Mouse (Mus musculus) MEL (cell line): ENCODE results near the gene Obox6. TPM values are rescaled to one million over a fixed set of nuclear protein-coding genes. Genes with fewer than 3 reads are reported as not detected.
A peak's percentile ranks its signal among the peaks of the same experiment; 100 is the strongest.

Source experiments
- DNase-seq: peaks from one replicate; pipeline ENCODE4 v3.0.0; 2011; ENCODE audit warnings: low read depth, low spot score
- H3K27ac ChIP-seq: 2 replicates; pipeline ENCODE4 v1.5.1; 2012; ENCODE audit warnings: low read depth, mild to moderate bottlenecking, control low read depth, low read length, moderate library complexity; ENCODE audit not compliant: control insufficient read depth
- H3K27me3 ChIP-seq, 2 experiments: fragments of 150-350 bp in 1 of 2; sonication (generic) in 1 of 2; 2 replicates each; pipeline ENCODE4 v1.6.1; 2012; ENCODE audit warnings: low read length in 2 of 2, mild to moderate bottlenecking in 2 of 2, improper control_type of control experiment in 1 of 2, moderate library complexity in 1 of 2; ENCODE audit not compliant: insufficient read depth in 2 of 2, control insufficient read depth in 1 of 2
- H3K36me3 ChIP-seq, 2 experiments: 2 replicates each; pipeline ENCODE4 v1.6.1; 2012 to 2014; ENCODE audit warnings: low read length in 2 of 2, improper control_type of control experiment in 1 of 2, inconsistent platforms in 1 of 2, mild to moderate bottlenecking in 1 of 2; ENCODE audit not compliant: insufficient read depth in 2 of 2, control insufficient read depth in 1 of 2
- H3K4me1 ChIP-seq, 2 experiments: fragments of 150-350 bp in 1 of 2; sonication (generic) in 1 of 2; 2 replicates each; pipeline ENCODE4 v1.6.1; 2012; ENCODE audit warnings: low read length in 2 of 2, improper control_type of control experiment in 1 of 2, mild to moderate bottlenecking in 1 of 2; ENCODE audit not compliant: insufficient read depth in 2 of 2, control insufficient read depth in 1 of 2
- H3K4me3 ChIP-seq, 2 experiments: fragments of 150-350 bp in 1 of 2; sonication (generic) in 1 of 2; 2 replicates each; pipeline ENCODE4 v1.5.1; 2012; ENCODE audit warnings: low read depth in 2 of 2, low read length in 2 of 2, mild to moderate bottlenecking in 2 of 2, moderate library complexity in 2 of 2, control low read depth in 1 of 2, improper control_type of control experiment in 1 of 2; ENCODE audit not compliant: control insufficient read depth in 1 of 2, insufficient read depth in 1 of 2
- H3K79me2 ChIP-seq: 2 replicates; pipeline ENCODE4 v1.6.1; 2012; ENCODE audit warnings: mild to moderate bottlenecking, low read length, moderate library complexity; ENCODE audit not compliant: control insufficient read depth, poor library complexity, insufficient read depth
- H3K9ac ChIP-seq: 2 replicates; pipeline ENCODE4 v1.6.1; 2012; ENCODE audit warnings: low read depth, mild to moderate bottlenecking, control low read depth, low read length, moderate library complexity; ENCODE audit not compliant: control insufficient read depth, poor library complexity, severe bottlenecking
- H3K9me3 ChIP-seq: fragments of 150-350 bp; sonication (generic); replicated peaks from 2 replicates; pipeline ENCODE4 v1.6.1; 2012; ENCODE audit warnings: mild to moderate bottlenecking, low read length, improper control_type of control experiment, moderate library complexity; ENCODE audit not compliant: insufficient read depth
- BHLHE40 ChIP-seq: IDR thresholded peaks from 2 replicates; pipeline ENCODE4 v1.6.1; 2012; ENCODE audit warnings: low read depth, mild to moderate bottlenecking, inconsistent platforms, low read length, improper control_type of control experiment, borderline replicate concordance
- CHD1 ChIP-seq: IDR thresholded peaks from 2 replicates; pipeline ENCODE4 v1.6.1; 2012; ENCODE audit warnings: low read depth, mild to moderate bottlenecking, inconsistent platforms, low read length, improper control_type of control experiment
- CHD2 ChIP-seq: IDR thresholded peaks from 2 replicates; pipeline ENCODE4 v1.6.1; 2011; ENCODE audit warnings: low read length, improper control_type of control experiment
- CTCF ChIP-seq, 3 experiments: IDR thresholded peaks in 2 of 3; conservative IDR thresholded peaks in 1 of 3; 2 replicates each; pipeline ENCODE4 v1.5.1; 2011 to 2012; ENCODE audit warnings: low read length in 3 of 3, low read depth in 2 of 3, mild to moderate bottlenecking in 2 of 3, improper control_type of control experiment in 1 of 3, inconsistent platforms in 1 of 3, mixed read lengths in 1 of 3, moderate library complexity in 1 of 3; ENCODE audit not compliant: control insufficient read depth in 1 of 3, insufficient read depth in 1 of 3, poor library complexity in 1 of 3, severe bottlenecking in 1 of 3
- E2F4 ChIP-seq: IDR thresholded peaks from 2 replicates; pipeline ENCODE4 v1.6.1; 2011; ENCODE audit warnings: low read depth, low read length, improper control_type of control experiment, borderline replicate concordance
- EP300 ChIP-seq, 2 experiments: IDR thresholded peaks; 2 replicates each; pipeline ENCODE4 v1.6.1; 2011; ENCODE audit warnings: improper control_type of control experiment in 2 of 2, low read length in 2 of 2, low read depth in 1 of 2, mild to moderate bottlenecking in 1 of 2
- ETS1 ChIP-seq: IDR thresholded peaks from 2 replicates; pipeline ENCODE4 v1.6.1; 2012; ENCODE audit warnings: low read depth, mild to moderate bottlenecking, inconsistent platforms, low read length, improper control_type of control experiment, moderate library complexity
- GABPA ChIP-seq: IDR thresholded peaks from 2 replicates; pipeline ENCODE4 v1.6.1; 2012; ENCODE audit warnings: low read depth, mild to moderate bottlenecking, inconsistent platforms, low read length, improper control_type of control experiment, moderate library complexity
- KAT2A ChIP-seq: conservative IDR thresholded peaks from 2 replicates; pipeline ENCODE4 v1.6.1; 2012; ENCODE audit warnings: low read depth, low read length, improper control_type of control experiment, inconsistent platforms
- MAX ChIP-seq: IDR thresholded peaks from 2 replicates; pipeline ENCODE4 v1.6.1; 2011; ENCODE audit warnings: low read length, improper control_type of control experiment
- MAZ ChIP-seq: IDR thresholded peaks from 2 replicates; pipeline ENCODE4 v1.6.1; 2012; ENCODE audit warnings: low read depth, mild to moderate bottlenecking, inconsistent platforms, low read length, improper control_type of control experiment
- MEF2A ChIP-seq: IDR thresholded peaks from 2 replicates; pipeline ENCODE4 v1.6.1; 2014; ENCODE audit warnings: low read depth, mild to moderate bottlenecking, inconsistent platforms, low read length, improper control_type of control experiment; ENCODE audit not compliant: poor library complexity, insufficient replicate concordance, severe bottlenecking; ENCODE audit errors: extremely low read depth
- MXI1 ChIP-seq: IDR thresholded peaks from 2 replicates; pipeline ENCODE4 v1.6.1; 2011; ENCODE audit warnings: mild to moderate bottlenecking, low read depth, low read length, improper control_type of control experiment
- MYB ChIP-seq: IDR thresholded peaks from 2 replicates; pipeline ENCODE4 v1.6.1; 2011; ENCODE audit warnings: mild to moderate bottlenecking, low read depth, low read length, improper control_type of control experiment
- MYC ChIP-seq: IDR thresholded peaks from 2 replicates; pipeline ENCODE4 v1.6.1; 2011; ENCODE audit warnings: low read depth, mild to moderate bottlenecking, low read length, improper control_type of control experiment, moderate library complexity
- NELFE ChIP-seq: IDR thresholded peaks from 2 replicates; pipeline ENCODE4 v1.6.1; 2011; ENCODE audit warnings: low read depth, low read length, improper control_type of control experiment
- POLR2A ChIP-seq, 2 experiments: IDR thresholded peaks; 2 replicates each; pipeline ENCODE4 v1.6.1; 2011 to 2012; ENCODE audit warnings: low read length in 2 of 2, mild to moderate bottlenecking in 2 of 2, control low read depth in 1 of 2, improper control_type of control experiment in 1 of 2, low read depth in 1 of 2, moderate library complexity in 1 of 2; ENCODE audit not compliant: control insufficient read depth in 1 of 2, insufficient read depth in 1 of 2, poor library complexity in 1 of 2
- RAD21 ChIP-seq: IDR thresholded peaks from 2 replicates; pipeline ENCODE4 v1.6.1; 2011; ENCODE audit warnings: mild to moderate bottlenecking, low read depth, low read length, improper control_type of control experiment
- RCOR1 ChIP-seq: IDR thresholded peaks from 2 replicates; pipeline ENCODE4 v1.6.1; 2012; ENCODE audit warnings: low read depth, mild to moderate bottlenecking, inconsistent platforms, low read length, improper control_type of control experiment
- SIN3A ChIP-seq: IDR thresholded peaks from 2 replicates; pipeline ENCODE4 v1.6.1; 2012; ENCODE audit warnings: low read length, improper control_type of control experiment, inconsistent platforms
- SMC3 ChIP-seq: IDR thresholded peaks from 2 replicates; pipeline ENCODE4 v1.6.1; 2011; ENCODE audit warnings: low read depth, low read length, improper control_type of control experiment
- TAL1 ChIP-seq: IDR thresholded peaks from 2 replicates; pipeline ENCODE4 v1.6.1; 2012; ENCODE audit warnings: mild to moderate bottlenecking, inconsistent platforms, low read length, moderate library complexity, mixed read lengths
- TBP ChIP-seq: IDR thresholded peaks from 2 replicates; pipeline ENCODE4 v1.8.0; 2011; ENCODE audit warnings: low read depth, low read length, improper control_type of control experiment
- UBTF ChIP-seq: IDR thresholded peaks from 2 replicates; pipeline ENCODE4 v1.6.1; 2012; ENCODE audit warnings: low read depth, mild to moderate bottlenecking, inconsistent platforms, low read length, improper control_type of control experiment, moderate library complexity, borderline replicate concordance; ENCODE audit not compliant: insufficient read depth
- USF1 ChIP-seq: IDR thresholded peaks from 2 replicates; pipeline ENCODE4 v1.6.1; 2014; ENCODE audit warnings: low read depth, mild to moderate bottlenecking, inconsistent platforms, low read length, improper control_type of control experiment, moderate library complexity
- polyA plus RNA-seq, 2 experiments: library from polyadenylated mRNA; stranded (reverse) in 1 of 2; unstranded in 1 of 2; fragments of >175 nt in 1 of 2; fragments of >200 nt in 1 of 2; gene quantifications; 2 replicates each; pipeline versions ENCODE4 v1.2.1 to v1.2.4; 2012; ENCODE audit warnings: low replicate concordance in 2 of 2, low read depth in 1 of 2; ENCODE audit not compliant: insufficient read length in 2 of 2, insufficient read depth in 1 of 2, missing spikeins in 1 of 2
- total RNA-seq: library from RNA; depleted of rRNA; stranded (reverse); fragments of 300-350 nt; gene quantifications from 2 replicates; pipeline ENCODE4 v1.2.3, GENCODE M21; 2012; rRNA removed

Obox6 gene
- not detected in 2 replicates for total RNA-seq
- polyA plus RNA-seq = not detected

GRCm38 (mm10) chr7:15839578-15839977 is at the start of gene Obox6:
Obox6 (minus strand) TSS chr7:15839678.
- no peaks in the 10 kb centered on the region for H3K79me2 ChIP-seq
- no peaks in the 10 kb centered on the region for H3K27me3 ChIP-seq
- H3K36me3 ChIP-seq = no peaks in the 10 kb centered on the region
- no peak within 1 kb of the TSS for H3K27ac ChIP-seq
- no peak within 1 kb of the TSS for H3K9ac ChIP-seq
- H3K4me3 ChIP-seq = no peak within 1 kb of the TSS
- TF ChIP-seq MXI1 (no peak), CHD1 (no peak), MAX (no peak), SMC3 (no peak), CTCF (IDR thresholded peaks at IDR 0.05 in 2 of 3, conservative IDR thresholded peaks at IDR 0.05 in 1 of 3; ENCODE audit: control insufficient read depth in 1 of 3, insufficient read depth in 1 of 3, low read depth in 2 of 3, low read length in 3 of 3, poor library complexity in 1 of 3, severe bottlenecking in 1 of 3) (no peak), RCOR1 (no peak), TAL1 (no peak)
- TF ChIP-seq, all 39 proteins: peak for 0
- Histone ChIP-seq H3K4me1 (no peaks in the 10 kb centered on the region), H3K9me3 (no peaks in the 10 kb centered on the region)
- DNase-seq = no peak

- TF ChIP-seq UBTF (no peak), SIN3A (no peak), CHD2 (no peak), MYC (no peak), MYB (no peak), TBP (0 out of 2 replicates have a peak, but pooled peaks have one; percentile 16), ETS1 (no peak)
Observed at GRCm38 (mm10) chr7:15884127-15884526, 44.6 kb upstream of the Obox6 start.

GRCm38 (mm10) chr7:15882317-15882716 is 42.8 kb upstream of the Obox6 start, which contains the start of gene Crxos:
Crxos (plus strand) TSS chr7:15882617.
- no peaks in the 10 kb centered on the region for H3K79me2 ChIP-seq
- no peak within 1 kb of the TSS for H3K4me3 ChIP-seq
- H3K9me3 ChIP-seq = no peaks in the 10 kb centered on the region
- H3K4me1 ChIP-seq = peaks cover 0 to 11% of the 10 kb centered on the region in 2 experiments; a peak in 3 of 4 replicates
- H3K9ac ChIP-seq = no peak within 1 kb of the TSS
- peak within 1 kb of the TSS; percentile 13; the same call in 1 of the 2 replicates for H3K27ac ChIP-seq
- no peak for DNase-seq
- H3K36me3 ChIP-seq = peaks cover 0 to 6% of the 10 kb centered on the region in 2 experiments; a peak in 1 of 4 replicates
- H3K27me3 ChIP-seq = no peaks in the 10 kb centered on the region
- TF ChIP-seq MYC (no peak), CHD2 (no peak), EP300 (IDR thresholded peaks at IDR 0.05; ENCODE audit: low read depth in 1 of 2, low read length in 2 of 2) (no peak), MAZ (no peak), MAX (no peak), MEF2A (no peak), GABPA (no peak), USF1 (no peak), RCOR1 (no peak), NELFE (no peak), POLR2A (IDR thresholded peaks at IDR 0.05; ENCODE audit: control insufficient read depth in 1 of 2, insufficient read depth in 1 of 2, low read depth in 1 of 2, low read length in 2 of 2, poor library complexity in 1 of 2) (no peak), TBP (no peak), BHLHE40 (no peak), E2F4 (no peak), CTCF (IDR thresholded peaks at IDR 0.05 in 2 of 3, conservative IDR thresholded peaks at IDR 0.05 in 1 of 3; ENCODE audit: control insufficient read depth in 1 of 3, insufficient read depth in 1 of 3, low read depth in 2 of 3, low read length in 3 of 3, poor library complexity in 1 of 3, severe bottlenecking in 1 of 3) (no peak), TAL1 (no peak), RAD21 (no peak), KAT2A (no peak)

More at GRCm38 (mm10) chr7:15884127-15884526, 44.6 kb upstream of the Obox6 start:
- no peak overlapping the region for H3K9ac ChIP-seq
- no peaks in the 10 kb centered on the region for H3K9me3 ChIP-seq
- H3K4me1 ChIP-seq = peaks cover 0 to 11% of the 10 kb centered on the region in 2 experiments; a peak in 3 of 4 replicates
- H3K79me2 ChIP-seq = no peaks in the 10 kb centered on the region
- H3K4me3 ChIP-seq = no peak overlapping the region
- H3K27ac ChIP-seq = no peak overlapping the region
- peaks cover 0 to 6% of the 10 kb centered on the region in 2 experiments; a peak in 1 of 4 replicates for H3K36me3 ChIP-seq
- DNase-seq = peak; percentile 27
- H3K27me3 ChIP-seq = no peaks in the 10 kb centered on the region
